Mouse (Mus musculus) gonadal fat pad, adult 2 months (tissue): ENCODE measurements around the gene Klf13. TPM values are rescaled to one million over a fixed set of nuclear protein-coding genes. Genes with fewer than 3 reads are reported as not detected.

Experiments
- DNase-seq: peaks from one replicate; pipeline ENCODE4 v3.0.0-alpha.2; 2012; ENCODE audit warnings: low read depth
- polyA plus RNA-seq: library from polyadenylated mRNA; depleted of rRNA; stranded (reverse); fragments of >200 nt; gene quantifications from 2 replicates; pipeline ENCODE4 v1.2.3, GENCODE M21; 2012; rRNA removed

Gene Klf13
- 30.1 and 39.0 TPM in 2 replicates for polyA plus RNA-seq

- DNase-seq: peak; percentile 80
These were observed at the start of gene Klf13 for GRCm38 (mm10) chr7:63938914-63939396. TSS of gene Klf13 (minus strand) at chr7:63938915.

GRCm38 (mm10) chr7:63988391-63988790 lies 49.7 kb upstream of the Klf13 start:
- DNase-seq: no peak

GRCm38 (mm10) chr7:63986407-63987182 lies 47.9 kb upstream of the Klf13 start:
- no peak for DNase-seq

DNA sequence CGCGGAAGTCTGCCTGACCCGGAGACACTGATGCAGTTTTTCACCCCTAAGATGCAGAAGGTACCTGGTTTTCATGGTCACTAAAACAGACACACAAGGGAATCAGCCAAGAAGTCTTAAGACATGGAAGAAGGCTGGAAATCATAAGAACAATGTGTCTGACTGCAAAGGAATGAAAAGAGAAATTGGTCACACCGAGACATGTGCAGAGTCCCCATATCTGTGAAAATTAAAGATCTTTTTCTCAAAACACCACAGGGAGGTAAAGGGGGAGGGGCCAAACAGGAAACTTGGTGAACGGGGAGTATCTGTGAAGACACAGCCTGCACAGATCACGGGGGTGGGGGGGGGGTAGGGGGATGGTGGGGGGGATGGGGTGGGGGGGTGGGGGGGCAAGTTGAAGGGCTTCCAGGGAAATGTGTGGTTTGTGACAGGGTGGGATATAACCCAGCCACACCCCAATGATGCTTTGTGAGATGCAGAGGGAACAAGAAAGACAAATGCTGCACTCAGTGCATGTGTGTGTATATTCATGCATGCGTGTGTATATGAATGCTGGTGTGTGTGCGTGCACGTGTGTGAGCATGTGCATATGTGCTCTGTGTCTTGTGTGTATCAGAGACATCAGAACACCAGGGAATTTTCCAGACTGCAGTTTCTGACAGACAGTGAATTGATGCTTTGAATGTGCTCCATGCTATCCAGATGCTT lies 47.1 kb upstream of the Klf13 start:
- DNase-seq: no peak

DNA sequence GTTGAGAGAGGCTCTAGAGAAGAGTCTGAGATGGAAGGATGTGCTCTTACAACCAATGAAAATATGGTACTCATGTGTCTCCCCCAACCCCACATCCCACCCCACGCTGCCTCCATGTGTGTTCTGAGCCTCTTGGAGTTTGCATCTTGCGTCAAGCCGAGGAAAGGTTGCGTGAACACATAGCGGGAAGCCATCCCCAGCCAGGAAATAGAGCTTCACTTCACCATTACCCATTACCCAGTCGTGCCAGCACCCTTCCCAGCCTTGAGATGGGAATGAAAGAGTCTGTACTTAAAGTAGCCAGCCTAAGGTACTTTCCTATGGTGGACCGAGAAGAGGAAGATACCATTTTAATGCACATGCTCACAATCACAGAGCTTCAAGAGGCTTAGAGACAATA lies 46.6 kb upstream of the Klf13 start:
- no peak for DNase-seq

- no peak for DNase-seq
These were observed 45.6 kb upstream of the Klf13 start for GRCm38 (mm10) chr7:63984329-63984728.

- DNase-seq: no peak
These were observed 38.9 kb upstream of the Klf13 start for GRCm38 (mm10) chr7:63977631-63978030.

DNA sequence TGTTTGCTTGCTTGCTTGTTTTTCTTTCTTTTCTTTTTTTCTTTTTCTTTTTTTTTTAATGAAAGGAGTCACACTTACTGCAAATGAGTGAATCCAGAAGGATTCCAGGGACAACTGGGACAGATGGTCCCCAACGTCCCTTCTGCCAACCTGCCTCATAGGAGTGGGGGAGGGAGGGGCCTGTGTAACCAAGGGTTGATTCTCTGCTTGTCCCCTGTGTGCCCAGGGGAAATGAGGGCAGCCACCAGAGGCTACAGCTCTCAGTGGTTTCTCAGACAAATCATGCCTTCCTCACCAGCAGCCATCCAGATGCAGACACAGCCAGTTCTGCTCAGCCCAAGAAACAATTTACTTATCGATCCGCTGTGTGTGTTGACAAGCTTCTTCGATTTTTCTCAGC lies 32.3 kb upstream of the Klf13 start:
- DNase-seq: no peak

- no peak for DNase-seq
These were observed 31.2 kb upstream of the Klf13 start for GRCm38 (mm10) chr7:63969941-63970340.

DNA sequence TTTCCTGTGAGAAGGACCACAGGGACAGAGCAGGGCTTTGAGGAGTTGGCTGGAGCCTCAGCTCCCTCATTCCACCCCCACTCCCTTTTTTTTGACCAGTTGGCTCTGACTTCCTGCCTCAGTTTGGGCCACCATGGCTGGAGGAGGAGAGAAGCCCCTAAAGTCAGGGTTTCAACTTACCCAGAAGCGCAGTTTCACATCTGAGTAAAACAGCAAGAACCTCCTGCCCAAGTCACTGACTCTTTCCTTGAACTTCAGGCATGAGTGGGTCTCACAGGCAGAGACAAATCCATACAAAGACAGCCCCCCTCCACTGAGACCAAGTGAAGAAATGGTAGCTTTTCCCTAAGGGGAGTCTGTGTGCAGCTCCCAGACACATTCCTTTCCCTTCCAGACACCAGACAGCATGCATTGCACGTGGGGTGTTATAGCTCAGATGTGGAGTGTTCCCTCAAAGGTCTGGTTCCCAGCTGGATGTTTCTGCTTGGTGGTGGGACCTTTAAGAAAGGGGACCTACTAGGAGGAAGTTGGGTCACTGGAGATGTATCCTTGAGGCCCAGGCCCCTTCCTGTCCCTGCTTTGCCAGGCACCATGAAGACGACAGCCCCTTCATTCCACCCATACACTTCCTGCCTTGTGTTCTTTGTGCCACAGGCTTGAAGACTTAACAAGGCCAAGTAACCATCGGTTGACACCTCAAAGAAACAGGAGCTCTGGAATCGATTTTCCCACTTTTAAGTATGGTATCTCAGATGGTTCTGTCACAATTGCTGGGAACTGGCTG lies 27.1 kb upstream of the Klf13 start:
- no peak for DNase-seq

- DNase-seq: no peak
These were observed 26.4 kb upstream of the Klf13 start for GRCm38 (mm10) chr7:63965135-63965534.

GRCm38 (mm10) chr7:63964121-63964520 lies 25.4 kb upstream of the Klf13 start:
- DNase-seq: no peak

GRCm38 (mm10) chr7:63963632-63964031 lies 24.9 kb upstream of the Klf13 start:
- DNase-seq: no peak

- DNase-seq: no peak
These were observed 19.3 kb upstream of the Klf13 start for GRCm38 (mm10) chr7:63957872-63958640.

GRCm38 (mm10) chr7:63956981-63957713 lies 18.4 kb upstream of the Klf13 start:
- DNase-seq: no peak

DNA sequence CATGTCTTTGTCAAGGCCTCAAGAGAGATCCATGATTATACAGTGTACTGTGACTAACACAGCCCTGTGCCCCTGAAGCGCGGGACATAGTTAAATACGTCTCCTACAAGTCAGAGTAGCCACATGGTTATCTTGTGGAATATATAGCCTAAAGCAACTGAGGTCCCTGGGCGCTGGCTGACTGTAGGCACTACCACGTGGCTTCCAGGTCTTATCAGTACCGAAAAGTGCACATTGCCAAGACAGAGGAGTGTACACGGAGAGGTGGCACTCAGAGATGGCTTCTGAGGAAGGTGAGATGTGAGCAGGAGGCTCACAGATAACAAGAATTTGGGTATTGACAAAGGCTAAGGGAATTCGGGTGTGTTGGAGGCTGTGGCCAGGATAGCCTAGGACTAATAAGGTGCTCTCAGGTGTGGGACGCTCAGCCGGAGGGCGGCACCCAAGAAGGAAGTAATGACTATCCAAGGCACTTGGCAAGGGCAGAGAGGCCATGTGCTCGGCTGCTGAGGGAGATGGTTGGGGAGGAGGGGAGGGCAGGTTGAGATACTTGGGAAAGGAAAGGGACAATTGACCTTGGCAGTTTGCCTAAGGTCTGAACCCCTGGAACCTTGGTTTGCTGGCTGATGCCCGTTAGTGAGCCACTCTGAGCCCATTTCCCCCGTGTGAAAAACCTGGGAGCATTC lies 17.6 kb upstream of the Klf13 start:
- DNase-seq: no peak

- DNase-seq: no peak
These were observed 16.7 kb upstream of the Klf13 start for GRCm38 (mm10) chr7:63955440-63955839.

DNA sequence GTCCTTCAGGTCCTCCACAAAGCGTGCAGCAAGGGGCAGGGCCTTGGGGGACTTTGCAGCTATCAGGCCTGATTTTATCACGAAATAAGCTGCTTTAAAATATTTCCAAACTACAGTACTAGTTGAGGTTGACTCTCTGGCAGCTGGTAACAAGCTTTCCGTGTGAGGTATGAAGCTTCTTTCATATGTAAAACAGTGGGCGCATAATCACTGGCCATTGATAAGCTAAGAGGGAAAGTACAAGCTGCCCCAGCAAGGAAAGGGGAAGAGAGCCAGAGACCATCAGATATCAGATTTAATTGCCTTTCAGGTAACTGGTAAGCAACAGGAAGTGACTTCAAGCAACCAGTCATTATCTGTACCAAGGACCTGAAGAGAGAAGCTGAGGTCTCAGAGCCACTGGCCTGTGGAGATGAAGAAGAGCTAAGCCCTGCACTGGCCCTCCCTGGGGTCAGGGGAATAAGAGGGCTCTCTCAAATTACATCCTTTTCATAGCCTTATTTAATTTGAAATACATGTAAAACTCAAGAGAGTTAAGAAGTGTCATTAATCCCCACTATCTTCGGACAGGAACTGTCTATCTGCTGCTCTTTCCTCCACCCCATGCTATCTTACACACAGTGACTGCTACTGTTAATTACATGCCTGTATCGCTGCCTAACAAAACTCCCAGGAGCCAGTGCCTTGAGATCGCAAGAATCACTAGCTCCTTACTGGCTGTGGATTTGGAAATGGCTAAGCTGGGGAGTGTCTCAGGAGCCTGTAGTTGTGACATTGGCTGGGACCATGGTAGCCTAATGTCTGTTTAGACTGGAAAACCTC lies 13.6 kb upstream of the Klf13 start:
- no peak for DNase-seq

DNA sequence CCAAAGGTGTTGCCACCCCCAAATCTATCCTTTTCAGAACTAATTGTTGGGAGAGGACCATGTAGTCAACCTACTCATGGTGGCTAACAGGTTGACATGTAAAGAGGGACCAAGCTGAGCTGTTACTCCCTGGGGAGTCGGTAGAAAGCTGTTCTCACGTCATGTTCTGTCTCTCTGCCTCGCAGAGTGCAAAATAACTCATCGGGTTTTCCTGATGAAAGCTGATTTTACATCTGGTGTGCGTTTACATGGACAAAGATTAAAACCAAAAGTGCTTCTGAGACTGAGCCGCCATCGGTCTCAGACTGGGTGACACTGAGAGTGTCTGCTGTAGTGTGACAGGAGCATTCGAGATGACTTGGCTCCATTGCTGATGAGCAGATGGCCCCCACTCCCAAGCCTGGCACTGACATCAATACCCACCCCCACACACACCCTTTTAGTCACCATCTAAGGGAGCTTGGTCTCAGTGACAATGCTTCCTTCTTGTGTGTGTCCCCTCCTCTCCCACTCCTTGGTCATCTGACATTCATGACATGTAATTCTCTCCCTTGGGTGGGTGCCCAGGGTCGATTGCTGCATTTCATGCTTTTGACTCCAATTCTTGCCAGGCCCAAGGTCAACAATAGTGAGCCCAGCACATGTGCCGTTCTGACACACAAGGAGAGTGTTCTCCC lies 12.4 kb upstream of the Klf13 start:
- no peak for DNase-seq
